Mouse (Mus musculus): ENCODE results near the gene Kif3b. TPM values are rescaled to one million over a fixed set of nuclear protein-coding genes. Genes with fewer than 3 reads are reported as not detected.

Gene Kif3b
- polyA plus RNA-seq, 1 experiment from 2014 or later, result 4.8 TPM

DNA sequence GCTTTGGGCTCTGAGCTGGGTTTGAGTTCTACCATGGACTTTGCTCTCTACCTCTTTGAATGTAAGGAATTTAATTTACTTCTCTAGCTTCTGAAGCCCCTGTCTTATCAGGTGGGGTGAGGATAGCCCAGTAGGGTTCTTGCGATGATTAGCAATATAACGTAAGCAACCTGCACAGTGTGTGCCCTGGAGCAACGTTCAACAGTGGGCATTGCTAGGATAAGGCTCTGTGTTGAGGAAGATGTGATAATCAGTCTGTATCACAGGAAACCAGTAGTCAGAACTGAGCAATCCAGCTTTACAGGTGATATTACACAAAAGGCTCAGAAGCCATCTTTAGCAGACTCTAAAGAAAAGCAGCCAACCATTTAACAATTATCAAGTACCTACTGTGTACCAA lies 43.1 kb downstream of the Kif3b start:
- no peak for TF ChIP-seq CTCF (IDR thresholded peaks at IDR 0.05; ENCODE audit: low read depth)
- H3K9ac ChIP-seq, result no peak overlapping the region
- peaks cover 22% of the 10 kb centered on the region for H3K36me3 ChIP-seq (ENCODE audit: insufficient read depth)
- 0 out of 2 replicates have a peak, but pooled peaks cover 3% of the 10 kb centered on the region for H3K4me1 ChIP-seq (ENCODE audit: insufficient read depth)
- no peak overlapping the region for H3K4me2 ChIP-seq
- H3K27ac ChIP-seq (ENCODE audit: low read depth), result no peak overlapping the region
- H3K4me3 ChIP-seq (ENCODE audit: low read depth, low read length), result no peak overlapping the region
- DNase-seq, result no peak
- H3K9me3 ChIP-seq (ENCODE audit: low read depth, low read length), result no peaks in the 10 kb centered on the region
- WGBS, result 65% methylated on average over 3 of the region's 3 CpGs
- ATAC-seq (ENCODE audit: insufficient read depth), result no peak
- no peaks in the 10 kb centered on the region for H3K27me3 ChIP-seq (ENCODE audit: insufficient read depth, low read length)

DNA sequence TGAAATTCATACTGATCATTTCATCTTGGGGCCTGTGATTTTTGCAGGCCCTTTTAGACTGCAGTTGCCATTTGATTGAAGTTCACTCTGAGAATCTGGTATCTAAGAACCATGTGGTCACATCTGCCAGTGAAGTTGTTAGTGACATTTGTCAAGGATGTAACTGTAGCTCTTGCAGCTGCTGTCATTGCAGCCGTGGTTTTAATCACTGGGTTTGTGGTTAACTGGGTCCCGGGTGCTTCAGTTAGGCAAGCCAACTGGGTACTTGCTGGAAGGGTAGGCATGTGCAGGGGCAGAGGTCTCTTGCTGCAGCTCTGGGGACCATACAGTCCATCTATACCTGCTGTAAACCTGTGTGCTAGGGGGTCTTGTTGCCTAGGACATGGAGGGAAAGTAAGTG lies 44.9 kb downstream of the Kif3b start:
- Histone ChIP-seq H3K9ac (no peak overlapping the region), H3K4me1 (ENCODE audit: insufficient read depth) (0 out of 2 replicates have a peak, but pooled peaks cover 3% of the 10 kb centered on the region), H3K27me3 (ENCODE audit: insufficient read depth, low read length) (no peaks in the 10 kb centered on the region), H3K4me2 (no peak overlapping the region), H3K27ac (ENCODE audit: low read depth) (no peak overlapping the region), H3K9me3 (ENCODE audit: low read depth, low read length) (no peaks in the 10 kb centered on the region), H3K4me3 (ENCODE audit: low read depth, low read length) (no peak overlapping the region), H3K36me3 (ENCODE audit: insufficient read depth) (peaks cover 12% of the 10 kb centered on the region; the same call in 1 of the 2 replicates)
- no peak for TF ChIP-seq CTCF (IDR thresholded peaks at IDR 0.05; ENCODE audit: low read depth)
- no peak for ATAC-seq (ENCODE audit: insufficient read depth)
- DNase-seq, result no peak
- WGBS, result 46% methylated on average over 2 of the region's 2 CpGs

DNA sequence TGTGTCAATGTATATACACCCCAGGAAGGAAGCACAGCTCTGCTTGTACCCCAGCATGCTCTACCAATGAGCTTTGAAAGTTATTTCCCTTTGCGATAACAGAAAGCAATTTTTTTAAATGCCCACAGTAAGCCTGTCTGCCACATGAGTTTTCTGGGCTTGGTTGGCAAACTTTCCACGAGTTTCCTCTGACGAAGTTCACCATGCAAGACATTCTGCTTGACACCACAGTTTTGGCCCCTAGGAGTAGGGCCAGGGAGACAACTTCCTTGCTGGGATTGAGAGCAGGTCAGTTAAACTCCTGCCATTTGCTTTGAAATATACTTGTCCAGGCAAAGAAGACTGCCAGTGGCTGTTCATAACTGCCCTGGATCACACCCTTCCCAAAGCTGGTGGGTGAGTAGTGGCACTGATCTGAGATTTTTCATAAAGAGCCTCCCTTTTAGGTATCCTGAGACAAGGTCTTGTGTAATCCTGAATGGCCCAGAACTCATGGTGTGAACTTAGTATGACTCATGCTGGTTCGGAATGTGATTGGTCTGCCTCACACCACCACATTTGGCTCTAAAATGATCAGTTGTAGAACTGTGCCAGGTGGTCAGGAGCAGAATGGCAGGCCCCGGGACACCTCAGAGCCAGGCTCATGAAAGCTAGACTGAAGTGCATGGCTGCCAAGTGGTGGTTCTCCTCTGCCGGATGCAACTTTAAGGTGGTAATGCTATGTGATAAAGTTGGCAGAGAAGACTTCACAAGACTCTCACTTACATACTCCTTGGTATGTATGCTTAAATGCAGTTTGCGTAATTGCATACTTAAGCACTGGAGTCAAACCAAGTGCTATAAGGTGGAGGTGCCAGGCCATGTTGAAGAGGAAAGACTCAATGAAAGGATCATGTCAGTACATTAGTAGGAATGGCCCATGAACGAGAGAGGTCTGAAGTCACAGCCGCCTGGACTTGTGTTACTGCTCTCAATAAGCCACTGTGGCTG lies 47.4 kb downstream of the Kif3b start:
- Histone ChIP-seq H3K27ac (ENCODE audit: low read depth) (no peak overlapping the region), H3K4me2 (no peak overlapping the region), H3K36me3 (ENCODE audit: insufficient read depth) (peaks cover 10% of the 10 kb centered on the region; the same call in 1 of the 2 replicates), H3K9ac (no peak overlapping the region), H3K4me1 (ENCODE audit: insufficient read depth) (0 out of 2 replicates have a peak, but pooled peaks cover 3% of the 10 kb centered on the region), H3K4me3 (ENCODE audit: low read depth, low read length) (no peak overlapping the region), H3K27me3 (ENCODE audit: insufficient read depth, low read length) (no peaks in the 10 kb centered on the region), H3K9me3 (ENCODE audit: low read depth, low read length) (no peaks in the 10 kb centered on the region)
- ATAC-seq (ENCODE audit: insufficient read depth) (no peak), DNase-seq (no peak)
- WGBS, result 78% methylated on average over 9 of the region's 9 CpGs
- TF ChIP-seq CTCF (IDR thresholded peaks at IDR 0.05; ENCODE audit: low read depth), result no peak

- no peak for TF ChIP-seq CTCF (IDR thresholded peaks at IDR 0.05; ENCODE audit: low read depth)
- 80% methylated on average over 6 of the region's 6 CpGs for WGBS
- Histone ChIP-seq H3K27ac (ENCODE audit: low read depth) (no peak overlapping the region), H3K36me3 (ENCODE audit: insufficient read depth) (peaks cover 10% of the 10 kb centered on the region; the same call in 1 of the 2 replicates), H3K9me3 (ENCODE audit: low read depth, low read length) (no peaks in the 10 kb centered on the region), H3K27me3 (ENCODE audit: insufficient read depth, low read length) (no peaks in the 10 kb centered on the region), H3K4me3 (ENCODE audit: low read depth, low read length) (no peak overlapping the region), H3K4me2 (no peak overlapping the region), H3K9ac (no peak overlapping the region), H3K4me1 (ENCODE audit: insufficient read depth) (0 out of 2 replicates have a peak, but pooled peaks cover 3% of the 10 kb centered on the region)
- DNase-seq (no peak), ATAC-seq (ENCODE audit: insufficient read depth) (no peak)
Measured at GRCm38 (mm10) chr2:153342166-153342565, 51.0 kb downstream of the Kif3b start.

DNA sequence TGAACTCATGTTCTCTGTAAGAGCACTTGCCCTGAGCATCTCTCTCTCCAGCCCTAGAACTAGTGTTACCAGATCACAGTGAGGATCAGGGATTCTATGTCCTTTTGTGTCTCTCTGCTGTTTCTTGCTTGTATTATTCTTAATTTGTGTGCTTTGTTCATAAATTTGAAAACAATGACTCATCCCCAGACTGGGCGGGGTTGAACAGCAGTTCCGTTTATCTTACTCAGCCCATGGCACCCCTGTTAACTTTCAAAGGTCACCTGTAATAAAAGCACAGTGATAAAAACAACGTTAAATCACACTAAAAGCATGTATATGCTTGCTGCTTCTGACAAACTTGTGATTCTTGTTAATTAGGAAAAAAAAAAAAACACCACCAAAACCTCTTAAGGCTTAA lies 51.4 kb downstream of the Kif3b start:
- Histone ChIP-seq H3K27me3 (ENCODE audit: insufficient read depth, low read length) (no peaks in the 10 kb centered on the region), H3K4me2 (no peak overlapping the region), H3K9me3 (ENCODE audit: low read depth, low read length) (no peaks in the 10 kb centered on the region), H3K4me1 (ENCODE audit: insufficient read depth) (0 out of 2 replicates have a peak, but pooled peaks cover 3% of the 10 kb centered on the region), H3K4me3 (ENCODE audit: low read depth, low read length) (no peak overlapping the region), H3K36me3 (ENCODE audit: insufficient read depth) (peaks cover 10% of the 10 kb centered on the region; the same call in 1 of the 2 replicates), H3K9ac (no peak overlapping the region), H3K27ac (ENCODE audit: low read depth) (no peak overlapping the region)
- WGBS, result 65% methylated on average over 3 of the region's 3 CpGs
- no peak for DNase-seq
- no peak for TF ChIP-seq CTCF (IDR thresholded peaks at IDR 0.05; ENCODE audit: low read depth)
- no peak for ATAC-seq (ENCODE audit: insufficient read depth)

GRCm38 (mm10) chr2:153343191-153343590 lies 52.0 kb downstream of the Kif3b start:
- no peaks in the 10 kb centered on the region for H3K27me3 ChIP-seq (ENCODE audit: insufficient read depth, low read length)
- H3K9ac ChIP-seq, result no peak overlapping the region
- no peak overlapping the region for H3K4me2 ChIP-seq
- peaks cover 10% of the 10 kb centered on the region; the same call in 1 of the 2 replicates for H3K36me3 ChIP-seq (ENCODE audit: insufficient read depth)
- no peaks in the 10 kb centered on the region for H3K9me3 ChIP-seq (ENCODE audit: low read depth, low read length)
- H3K4me1 ChIP-seq (ENCODE audit: insufficient read depth), result peaks cover 3% of the 10 kb centered on the region; the same call in 1 of the 2 replicates
- DNase-seq, result no peak
- no peak for ATAC-seq (ENCODE audit: insufficient read depth)
- TF ChIP-seq CTCF (IDR thresholded peaks at IDR 0.05; ENCODE audit: low read depth), result no peak
- no peak overlapping the region for H3K27ac ChIP-seq (ENCODE audit: low read depth)
- no peak overlapping the region for H3K4me3 ChIP-seq (ENCODE audit: low read depth, low read length)

GRCm38 (mm10) chr2:153345071-153345453 lies 53.8 kb downstream of the Kif3b start:
- peaks cover 14% of the 10 kb centered on the region; the same call in 1 of the 2 replicates for H3K36me3 ChIP-seq (ENCODE audit: insufficient read depth)
- H3K27ac ChIP-seq (ENCODE audit: low read depth), result peak overlapping the region; percentile 63
- no peak for TF ChIP-seq CTCF (IDR thresholded peaks at IDR 0.05; ENCODE audit: low read depth)
- ATAC-seq (ENCODE audit: insufficient read depth) (no peak), DNase-seq (peak; percentile 20)
- peak overlapping the region; percentile 75 for H3K9ac ChIP-seq
- H3K4me2 ChIP-seq, result peak overlapping the region; percentile 85
- no peaks in the 10 kb centered on the region for H3K9me3 ChIP-seq (ENCODE audit: low read depth, low read length)
- no peaks in the 10 kb centered on the region for H3K27me3 ChIP-seq (ENCODE audit: insufficient read depth, low read length)
- peak overlapping the region; percentile 86 for H3K4me3 ChIP-seq (ENCODE audit: low read depth, low read length)
- 3% methylated on average over 11 of the region's 11 CpGs for WGBS
- H3K4me1 ChIP-seq (ENCODE audit: insufficient read depth), result peaks cover 16% of the 10 kb centered on the region

Measured in lung, embryonic 14.5 days (tissue).